Mouse (Mus musculus): ENCODE data around the gene Pkd1.

The Pkd1 gene

GRCm38 (mm10) chr17:24569837-24570236 is 20.2 kb downstream of the Pkd1 start:
- Histone ChIP-seq H3K27me3 (ENCODE audit: control insufficient read depth, insufficient read depth, low read length, poor library complexity, severe bottlenecking) (no peaks in the 10 kb centered on the region), H3K36me3 (ENCODE audit: control insufficient read depth, insufficient read depth, low read length, poor library complexity, severe bottlenecking) (peaks cover 4% of the 10 kb centered on the region)
- no peak for DNase-seq (ENCODE audit: low read depth, low spot score)

- no peaks in the 10 kb centered on the region for H3K27me3 ChIP-seq (ENCODE audit: control insufficient read depth, insufficient read depth, low read length, poor library complexity, severe bottlenecking)
- DNase-seq (ENCODE audit: low read depth, low spot score): no peak
Observed at GRCm38 (mm10) chr17:24572651-24573245, 23.1 kb downstream of the Pkd1 start.

DNA sequence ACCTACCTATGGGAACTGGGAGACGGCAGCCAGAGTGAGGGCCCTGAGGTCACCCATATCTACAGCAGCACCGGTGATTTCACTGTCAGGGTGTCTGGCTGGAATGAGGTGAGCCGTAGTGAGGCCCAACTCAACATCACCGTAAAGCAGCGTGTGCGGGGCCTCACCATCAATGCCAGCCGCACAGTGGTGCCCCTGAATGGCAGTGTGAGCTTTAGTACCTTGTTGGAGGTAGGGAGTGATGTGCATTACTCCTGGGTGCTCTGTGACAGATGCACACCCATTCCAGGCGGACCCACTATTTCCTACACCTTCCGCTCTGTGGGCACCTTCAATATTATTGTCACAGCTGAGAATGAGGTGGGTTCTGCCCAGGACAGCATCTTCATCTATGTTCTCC is 24.2 kb downstream of the Pkd1 start:
- H3K27me3 ChIP-seq (ENCODE audit: control insufficient read depth, insufficient read depth, low read length, poor library complexity, severe bottlenecking): no peaks in the 10 kb centered on the region
- peaks cover 2% of the 10 kb centered on the region for H3K36me3 ChIP-seq (ENCODE audit: control insufficient read depth, insufficient read depth, low read length, poor library complexity, severe bottlenecking)
- no peak for DNase-seq (ENCODE audit: low read depth, low spot score)

More at GRCm38 (mm10) chr17:24572651-24573245, 23.1 kb downstream of the Pkd1 start:
- peaks cover 4% of the 10 kb centered on the region for H3K36me3 ChIP-seq (ENCODE audit: control insufficient read depth, insufficient read depth, low read length, poor library complexity, severe bottlenecking)

DNA sequence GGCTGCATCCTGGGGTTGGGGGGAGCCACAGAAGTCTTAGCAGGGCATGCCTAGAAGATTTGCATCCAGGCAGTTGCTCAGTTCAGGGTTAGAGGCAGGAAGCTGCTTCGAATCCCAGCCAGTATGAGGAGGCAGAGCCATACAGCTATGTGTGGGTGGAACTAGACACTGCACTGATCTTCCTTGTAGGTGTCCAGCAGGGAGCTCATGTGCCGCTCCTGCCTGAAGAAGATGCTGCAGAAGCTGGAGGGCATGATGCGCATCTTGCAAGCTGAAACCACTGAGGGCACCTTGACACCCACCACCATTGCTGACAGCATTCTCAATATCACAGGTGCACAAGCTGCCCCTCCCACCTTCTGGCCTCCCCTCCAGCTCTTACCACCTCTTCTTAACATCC is 29.9 kb downstream of the Pkd1 start:
- no peaks in the 10 kb centered on the region for H3K27me3 ChIP-seq (ENCODE audit: control insufficient read depth, insufficient read depth, low read length, poor library complexity, severe bottlenecking)
- DNase-seq (ENCODE audit: low read depth, low spot score): no peak
- peaks cover 6% of the 10 kb centered on the region for H3K36me3 ChIP-seq (ENCODE audit: control insufficient read depth, insufficient read depth, low read length, poor library complexity, severe bottlenecking)

- no peak for DNase-seq (ENCODE audit: low read depth, low spot score)
- Histone ChIP-seq H3K27me3 (ENCODE audit: control insufficient read depth, insufficient read depth, low read length, poor library complexity, severe bottlenecking) (no peaks in the 10 kb centered on the region), H3K36me3 (ENCODE audit: control insufficient read depth, insufficient read depth, low read length, poor library complexity, severe bottlenecking) (peaks cover 6% of the 10 kb centered on the region)
Observed at GRCm38 (mm10) chr17:24580287-24580686, 30.7 kb downstream of the Pkd1 start.

DNA sequence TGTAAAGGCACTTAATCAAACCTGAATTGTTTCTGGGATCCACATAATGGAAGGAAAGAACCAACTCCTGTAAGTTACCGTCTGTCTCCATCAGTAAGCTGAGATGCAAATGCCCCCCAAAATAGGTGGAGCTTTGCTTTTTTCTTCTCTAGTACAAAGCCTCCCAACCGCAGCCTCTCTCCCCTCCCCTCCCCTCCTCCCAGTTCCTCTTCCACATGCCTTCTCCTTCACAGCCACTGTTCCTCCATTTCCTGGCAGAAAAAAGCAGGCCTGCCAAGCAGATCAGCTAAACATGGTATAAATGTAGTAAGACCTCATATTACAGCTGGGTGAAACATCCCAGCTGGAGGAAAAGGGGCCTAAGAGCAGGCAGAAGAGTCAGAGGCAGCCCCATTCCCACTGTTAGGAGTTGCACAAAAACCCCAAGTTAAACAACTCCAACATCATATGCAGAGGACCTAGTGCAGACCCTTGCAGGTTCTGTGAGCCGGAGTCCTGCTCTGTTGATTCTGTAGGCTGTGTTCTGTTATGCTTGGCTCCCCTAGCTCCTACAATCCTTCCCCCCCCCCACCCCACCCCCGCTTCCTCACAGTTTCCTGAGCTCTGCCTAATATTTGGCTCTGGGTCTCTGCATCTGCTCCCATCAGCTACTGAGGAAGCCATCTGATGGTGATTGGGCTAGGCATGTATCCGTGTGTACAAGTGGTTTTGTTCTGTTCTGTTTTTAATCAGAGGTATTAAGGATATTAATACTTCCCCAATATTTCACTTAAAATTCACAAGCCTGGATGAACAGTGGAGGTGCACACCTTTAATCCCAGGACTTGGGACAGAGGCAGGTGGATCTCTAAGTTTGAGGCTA is 34.2 kb downstream of the Pkd1 start:
- no peak for DNase-seq (ENCODE audit: low read depth, low spot score)
- no peaks in the 10 kb centered on the region for H3K27me3 ChIP-seq (ENCODE audit: control insufficient read depth, insufficient read depth, low read length, poor library complexity, severe bottlenecking)
- H3K36me3 ChIP-seq (ENCODE audit: control insufficient read depth, insufficient read depth, low read length, poor library complexity, severe bottlenecking): peaks cover 8% of the 10 kb centered on the region

DNA sequence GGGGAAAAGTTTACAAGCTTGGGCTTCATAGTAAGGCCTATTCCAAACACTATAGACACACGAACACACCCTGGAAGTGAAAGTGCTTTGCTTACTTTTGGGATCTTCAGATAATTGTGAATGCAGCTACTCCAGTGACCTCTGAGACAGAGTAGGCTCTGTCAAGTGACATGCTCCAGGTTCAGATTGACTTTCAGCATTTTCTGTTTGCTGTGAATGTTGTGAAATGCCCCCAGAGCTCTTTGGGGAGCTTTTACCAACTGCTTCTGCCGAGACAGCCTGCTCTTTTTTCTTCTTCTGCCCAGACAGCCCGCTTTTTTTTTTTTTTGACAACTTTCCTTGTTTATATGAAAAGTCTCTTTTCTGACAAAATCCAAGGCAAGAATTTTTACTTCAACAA is 34.9 kb downstream of the Pkd1 start:
- peaks cover 8% of the 10 kb centered on the region for H3K36me3 ChIP-seq (ENCODE audit: control insufficient read depth, insufficient read depth, low read length, poor library complexity, severe bottlenecking)
- no peak for DNase-seq (ENCODE audit: low read depth, low spot score)

GRCm38 (mm10) chr17:24586532-24586931 is 36.9 kb downstream of the Pkd1 start:
- no peak for DNase-seq (ENCODE audit: low read depth, low spot score)
- peaks cover 3% of the 10 kb centered on the region for H3K36me3 ChIP-seq (ENCODE audit: control insufficient read depth, insufficient read depth, low read length, poor library complexity, severe bottlenecking)
- no peaks in the 10 kb centered on the region for H3K27me3 ChIP-seq (ENCODE audit: control insufficient read depth, insufficient read depth, low read length, poor library complexity, severe bottlenecking)

More for the DNA sequence above, 34.9 kb downstream of the Pkd1 start:
- no peaks in the 10 kb centered on the region for H3K27me3 ChIP-seq (ENCODE audit: control insufficient read depth, insufficient read depth, low read length, poor library complexity, severe bottlenecking)

- no peak for DNase-seq (ENCODE audit: low read depth, low spot score)
- H3K36me3 ChIP-seq (ENCODE audit: control insufficient read depth, insufficient read depth, low read length, poor library complexity, severe bottlenecking): peaks cover 2% of the 10 kb centered on the region; the same call in 1 of the 2 replicates
- H3K27me3 ChIP-seq (ENCODE audit: control insufficient read depth, insufficient read depth, low read length, poor library complexity, severe bottlenecking): no peaks in the 10 kb centered on the region
Observed at GRCm38 (mm10) chr17:24590943-24591342, 41.3 kb downstream of the Pkd1 start.

GRCm38 (mm10) chr17:24591695-24592094 is 42.1 kb downstream of the Pkd1 start:
- no peak for DNase-seq (ENCODE audit: low read depth, low spot score)

DNA sequence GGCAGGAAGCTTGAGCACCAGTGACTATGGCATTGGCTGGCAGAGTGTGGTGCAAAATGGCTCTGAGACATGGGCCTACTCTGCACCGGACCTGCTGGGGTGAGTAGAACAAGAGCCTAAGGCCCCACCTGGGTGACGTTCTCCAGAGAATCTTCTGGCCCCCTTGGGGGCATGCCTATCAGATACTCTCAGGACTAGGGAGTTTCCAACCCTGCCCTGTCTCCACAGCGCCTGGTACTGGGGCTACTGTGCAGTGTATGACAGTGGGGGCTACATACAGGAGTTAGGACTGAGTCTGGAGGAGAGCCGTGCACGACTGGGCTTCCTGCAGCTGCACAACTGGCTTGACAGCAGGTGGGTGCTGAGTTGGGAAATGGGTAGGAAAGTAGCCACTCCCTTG is 43.6 kb downstream of the Pkd1 start:
- no peaks in the 10 kb centered on the region for H3K27me3 ChIP-seq (ENCODE audit: control insufficient read depth, insufficient read depth, low read length, poor library complexity, severe bottlenecking)
- peaks cover 4% of the 10 kb centered on the region; the same call in 1 of the 2 replicates for H3K36me3 ChIP-seq (ENCODE audit: control insufficient read depth, insufficient read depth, low read length, poor library complexity, severe bottlenecking)
- no peak for DNase-seq (ENCODE audit: low read depth, low spot score)

More at GRCm38 (mm10) chr17:24591695-24592094, 42.1 kb downstream of the Pkd1 start:
- Histone ChIP-seq H3K36me3 (ENCODE audit: control insufficient read depth, insufficient read depth, low read length, poor library complexity, severe bottlenecking) (peaks cover 4% of the 10 kb centered on the region; the same call in 1 of the 2 replicates), H3K27me3 (ENCODE audit: control insufficient read depth, insufficient read depth, low read length, poor library complexity, severe bottlenecking) (no peaks in the 10 kb centered on the region)

GRCm38 (mm10) chr17:24593992-24594890 is 44.6 kb downstream of the Pkd1 start:
- no peaks in the 10 kb centered on the region for H3K27me3 ChIP-seq (ENCODE audit: control insufficient read depth, insufficient read depth, low read length, poor library complexity, severe bottlenecking)
- no peak for DNase-seq (ENCODE audit: low read depth, low spot score)
- H3K36me3 ChIP-seq (ENCODE audit: control insufficient read depth, insufficient read depth, low read length, poor library complexity, severe bottlenecking): peaks cover 4% of the 10 kb centered on the region; the same call in 1 of the 2 replicates

DNA sequence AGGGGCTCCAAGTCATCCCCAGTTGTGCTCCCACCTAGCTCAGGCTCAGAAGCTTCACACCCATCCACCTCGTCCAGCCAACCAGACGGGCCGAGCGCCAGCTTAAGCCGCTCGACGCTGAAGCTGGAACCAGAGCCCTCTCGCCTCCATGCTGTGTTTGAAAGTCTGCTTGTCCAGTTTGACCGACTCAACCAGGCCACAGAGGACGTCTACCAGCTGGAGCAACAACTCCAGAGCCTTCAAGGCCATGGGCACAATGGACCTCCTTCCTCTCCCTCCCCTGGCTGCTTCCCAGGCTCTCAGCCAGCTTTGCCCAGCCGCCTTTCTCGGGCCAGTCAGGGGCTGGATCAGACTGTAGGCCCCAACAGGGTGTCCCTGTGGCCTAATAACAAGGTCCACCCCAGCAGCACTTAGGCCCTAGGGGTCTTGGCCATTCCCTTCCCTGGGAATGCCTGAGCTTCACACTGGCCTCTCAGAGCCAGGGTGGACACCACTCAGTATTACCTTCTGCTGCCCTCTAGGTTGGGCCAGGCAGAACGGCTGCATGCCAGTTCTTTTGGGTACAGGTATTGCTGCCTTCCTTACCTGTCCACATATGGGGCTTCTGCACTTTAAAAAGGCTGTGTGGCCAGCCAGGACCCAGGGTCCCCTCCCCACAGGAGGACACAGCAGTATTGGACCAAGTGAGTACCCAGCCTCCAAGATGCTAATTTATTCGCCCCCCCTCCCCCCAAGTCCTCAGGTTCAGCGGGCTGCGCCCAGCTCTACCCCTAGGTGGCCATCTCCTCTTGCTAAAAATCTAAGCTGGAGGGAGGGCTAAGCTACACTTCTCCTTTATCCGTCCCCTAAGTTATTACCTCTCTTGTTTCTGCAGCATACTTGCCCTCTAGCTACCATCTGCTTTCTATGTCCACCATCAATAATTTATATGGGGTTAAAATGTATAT is 45.8 kb downstream of the Pkd1 start:
- H3K36me3 ChIP-seq (ENCODE audit: control insufficient read depth, insufficient read depth, low read length, poor library complexity, severe bottlenecking): peaks cover 4% of the 10 kb centered on the region; the same call in 1 of the 2 replicates
- no peaks in the 10 kb centered on the region for H3K27me3 ChIP-seq (ENCODE audit: control insufficient read depth, insufficient read depth, low read length, poor library complexity, severe bottlenecking)
- peak; percentile 19 for DNase-seq (ENCODE audit: low read depth, low spot score)

DNA sequence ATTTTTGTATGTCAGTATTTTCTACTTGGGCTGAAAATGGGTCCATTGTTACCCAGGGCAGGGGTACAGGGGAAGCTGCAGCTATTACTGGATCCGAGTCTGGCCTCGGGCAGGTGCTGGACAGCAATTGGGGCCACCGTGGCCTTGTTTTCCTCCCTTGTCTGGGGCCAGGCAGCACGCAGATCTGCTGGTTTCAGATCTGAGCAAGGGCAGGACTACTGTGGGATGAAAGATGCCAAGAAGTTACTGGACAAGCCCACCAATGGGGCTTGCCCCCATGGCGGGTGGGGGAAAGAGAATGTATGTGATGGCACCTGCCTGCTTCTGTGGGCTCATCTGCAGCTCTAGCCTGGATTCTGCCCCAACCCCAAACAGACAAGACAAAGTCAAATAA is 46.4 kb downstream of the Pkd1 start:
- H3K27me3 ChIP-seq (ENCODE audit: control insufficient read depth, insufficient read depth, low read length, poor library complexity, severe bottlenecking): no peaks in the 10 kb centered on the region
- peaks cover 4% of the 10 kb centered on the region; the same call in 1 of the 2 replicates for H3K36me3 ChIP-seq (ENCODE audit: control insufficient read depth, insufficient read depth, low read length, poor library complexity, severe bottlenecking)
- no peak for DNase-seq (ENCODE audit: low read depth, low spot score)

All from splenic B cell, adult 2 months (primary cell).